Mouse (Mus musculus) stomach, postnatal 0 days (tissue): ENCODE measurements around the gene Srebf1.

Experiments
- CTCF ChIP-seq: IDR thresholded peaks from 2 replicates; pipeline ENCODE4 v1.5.1; 2016; ENCODE audit warnings: antibody characterized with exemption, low read depth, mild to moderate bottlenecking, moderate library complexity
- EP300 ChIP-seq: optimal IDR thresholded peaks from 2 replicates; pipeline ENCODE3; 2016; ENCODE audit warnings: antibody characterized with exemption

GRCm38 (mm10) chr11:60193556-60193955 is 28.8 kb downstream of the Srebf1 start:
- TF ChIP-seq CTCF = no peak
- TF ChIP-seq EP300 = no peak
